ENCODE assay signal across 10 mouse cellular contexts in genomic region chr5:134740501-134741341, GRCm38 (mm10). TPM values are rescaled to one million over a fixed set of nuclear protein-coding genes. Genes with fewer than 3 reads are reported as not detected.
DNase-seq lines count a peak whose midpoint lies in the region; ATAC-seq and TF ChIP-seq lines count a peak whose summit lies in the region.
"Had no signal": no experiment of that assay in that cellular context is flagged by ENCODE, and none has a peak within 500 bp of the region (broad histone marks: within the 10 kb centered on the region; RNA-seq: fewer than 3 reads in every experiment).

No protein-coding gene starts in this region.

- H3K4me2 ChIP-seq in embryonic facial prominence, embryonic 11.5 days (ENCODE audit: low read depth, low read length): no peak overlapping the region
- no peak overlapping the region for H3K4me2 ChIP-seq in lung, embryonic 16.5 days (ENCODE audit: low read depth, low read length)
- H3K4me2 ChIP-seq: limb, embryonic 12.5 days; neural tube, embryonic 12.5 days had no signal

- H3K36me3 ChIP-seq in embryonic facial prominence, embryonic 11.5 days (replicated peaks; ENCODE audit: control insufficient read depth, insufficient read depth, low read depth, low read length): no peaks in the 10 kb centered on the region
- no peaks in the 10 kb centered on the region for H3K36me3 ChIP-seq in lung, embryonic 16.5 days (ENCODE audit: control insufficient read depth, insufficient read depth, low read length)
- H3K36me3 ChIP-seq: limb, embryonic 12.5 days; neural tube, embryonic 12.5 days had no signal

- peak overlapping the region; percentile 93 for H3K27ac ChIP-seq in gastrocnemius, adult 2 months
- no peak overlapping the region for H3K27ac ChIP-seq in embryonic facial prominence, embryonic 11.5 days (replicated peaks; ENCODE audit: low read depth, low read length)
- peak overlapping the region; percentile 68 for H3K27ac ChIP-seq in lung, embryonic 16.5 days (ENCODE audit: low read length)
- H3K27ac ChIP-seq: limb, embryonic 12.5 days; neural tube, embryonic 12.5 days had no signal

- H3K4me1 ChIP-seq in embryonic facial prominence, embryonic 11.5 days (ENCODE audit: control insufficient read depth, insufficient read depth, low read length): peaks cover 2% of the 10 kb centered on the region; the same call in 1 of the 2 replicates
- peaks cover 31% of the 10 kb centered on the region for H3K4me1 ChIP-seq in lung, embryonic 16.5 days (replicated peaks; ENCODE audit: control insufficient read depth, insufficient read depth, low read length)

- H3K9me3 ChIP-seq in embryonic facial prominence, embryonic 11.5 days (replicated peaks; ENCODE audit: control insufficient read depth, low read length): no peaks in the 10 kb centered on the region
- H3K9me3 ChIP-seq in lung, embryonic 16.5 days (ENCODE audit: control insufficient read depth, low read length): no peaks in the 10 kb centered on the region
- H3K9me3 ChIP-seq: limb, embryonic 12.5 days; neural tube, embryonic 12.5 days had no signal

- peak; percentile 41 for DNase-seq in gastrocnemius, adult 2 months
- DNase-seq in gastrocnemius, postnatal 4 days (ENCODE audit: low spot score in 2 of 2): no peak
- DNase-seq in embryonic facial prominence, embryonic 11.5 days (ENCODE audit: low spot score): no peak
- DNase-seq in heart, postnatal 25 days (ENCODE audit: low spot score): peak; percentile 73
- no peak for DNase-seq in cerebellum, adult 9-10 months
- DNase-seq in natural killer cell, adult 2 months (ENCODE audit: low spot score in 2 of 2): no peak
- no peak for DNase-seq in right cerebral cortex, postnatal 25 days

- H3K27me3 ChIP-seq in embryonic facial prominence, embryonic 11.5 days (ENCODE audit: control insufficient read depth, insufficient read depth, low read length): no peaks in the 10 kb centered on the region
- no peaks in the 10 kb centered on the region for H3K27me3 ChIP-seq in lung, embryonic 16.5 days (ENCODE audit: control insufficient read depth, insufficient read depth, low read depth, low read length)
- H3K27me3 ChIP-seq: neural tube, embryonic 12.5 days had no signal

- H3K4me3 ChIP-seq in gastrocnemius, adult 2 months: peak overlapping the region; percentile 34
- no peak overlapping the region for H3K4me3 ChIP-seq in embryonic facial prominence, embryonic 11.5 days (ENCODE audit: low read depth, low read length)
- H3K4me3 ChIP-seq in lung, embryonic 16.5 days (ENCODE audit: low read length): no peak overlapping the region
- H3K4me3 ChIP-seq: limb, embryonic 12.5 days; neural tube, embryonic 12.5 days had no signal

- 53% methylated on average over 11 of the region's 11 CpGs for WGBS in embryonic facial prominence, embryonic 11.5 days
- 33% methylated on average over 11 of the region's 11 CpGs for WGBS in lung, embryonic 16.5 days

- ATAC-seq in embryonic facial prominence, embryonic 11.5 days (replicated peaks; ENCODE audit: insufficient number of reproducible peaks, low FRiP score, low TSS enrichment, low read depth): 0 out of 2 replicates have a peak, but pooled peaks have one; percentile 38
- peak; percentile 74 for ATAC-seq in lung, embryonic 16.5 days (ENCODE audit: low read depth)

- H3K9ac ChIP-seq in embryonic facial prominence, embryonic 11.5 days (replicated peaks; ENCODE audit: low read length): no peak overlapping the region
- H3K9ac ChIP-seq in lung, embryonic 16.5 days (ENCODE audit: low read length): 0 out of 2 replicates have a peak overlapping the region, but pooled peaks have one; percentile 8
- H3K9ac ChIP-seq: limb, embryonic 12.5 days; neural tube, embryonic 12.5 days had no signal

- no peak for TF ChIP-seq CTCF in gastrocnemius, adult 2 months (IDR thresholded peaks at IDR 0.05)

- intact Hi-C loops in gastrocnemius, adult 2 months (cut with DNase I): no loop called here
- intact Hi-C loops in heart, postnatal 25 days (cut with DNase I): no loop called here

RNA-seq across cellular contexts. Expression of gene Eln, which starts 6.4 kb away (rescaled TPM):
- total RNA-seq in gastrocnemius, adult 2 months (2021): 10 to 100 TPM; 17.6 to 31.6 TPM
- 100 to 1,000 TPM; 334 to 400 TPM for total RNA-seq in gastrocnemius, postnatal 4 days (2021)
- polyA plus RNA-seq in embryonic facial prominence, embryonic 11.5 days (2014; fragmentation: Nextera tagmentation; extraction: Ambion mirVana): 4.4 and 4.6 TPM in 2 replicates
- 100 to 1,000 TPM; 147 to 183 TPM for total RNA-seq in heart, postnatal 25 days (2021)
- polyA plus RNA-seq in lung, embryonic 16.5 days (2015; fragmentation: Nextera tagmentation; extraction: Ambion mirVana): 570 and 624 TPM in 2 replicates

RNA-seq across cellular contexts. Expression of gene Limk1, which starts 52.3 kb away (rescaled TPM):
- 1 to 10 TPM; 1.5 to 2.2 TPM for total RNA-seq in gastrocnemius, adult 2 months (2021)
- 10 to 100 TPM; 15.2 to 18.6 TPM for total RNA-seq in gastrocnemius, postnatal 4 days (2021)
- polyA plus RNA-seq in embryonic facial prominence, embryonic 11.5 days (2014; fragmentation: Nextera tagmentation; extraction: Ambion mirVana): 4.6 and 6.5 TPM in 2 replicates
- 1 to 10 TPM; 4.7 to 5.0 TPM for total RNA-seq in heart, postnatal 25 days (2021)
- polyA plus RNA-seq in lung, embryonic 16.5 days (2015; fragmentation: Nextera tagmentation; extraction: Ambion mirVana): 8.3 and 9.1 TPM in 2 replicates

Comparison
In these comparisons a context has a peak if more than half of its experiments do, and no peak if none do; other contexts are left out.
1. DNase-seq: peak in gastrocnemius, adult 2 months (single experiment) and heart, postnatal 25 days (single experiment); none in gastrocnemius, postnatal 4 days (0 of 2), embryonic facial prominence, embryonic 11.5 days (single experiment), cerebellum, adult 9-10 months (single experiment), natural killer cell, adult 2 months (0 of 2) and right cerebral cortex, postnatal 25 days (single experiment).
2. RNA of gene Eln, which starts 6.4 kb away (total RNA-seq): 334 to 400 TPM in gastrocnemius, postnatal 4 days and 147 to 183 TPM in heart, postnatal 25 days; 17.6 to 31.6 TPM in gastrocnemius, adult 2 months; every median in the first group is over 4 times any median in the second.